ENCODE assay signal across 8 mouse cellular contexts in the genomic region with DNA sequence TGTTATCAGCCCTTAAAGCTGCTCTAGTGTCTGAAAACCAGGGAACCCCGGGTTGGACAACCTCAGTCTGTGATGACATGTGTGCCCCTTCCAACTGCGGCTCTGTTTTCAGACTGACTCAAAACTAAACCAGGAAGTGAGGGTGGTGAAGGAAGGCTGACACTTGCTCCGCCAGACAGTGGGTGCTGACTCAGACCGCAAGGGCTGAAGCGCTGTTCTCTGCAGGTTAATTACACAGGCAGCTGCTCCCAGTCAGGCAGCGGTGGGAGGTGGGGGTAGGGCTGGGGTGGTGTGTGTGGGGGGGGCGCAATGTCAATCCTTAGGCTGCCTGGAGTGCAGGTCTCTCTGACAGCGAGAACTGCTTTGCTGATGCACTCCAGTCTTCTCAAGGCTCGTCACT. TPM values are rescaled to one million over a fixed set of nuclear protein-coding genes. Genes with fewer than 3 reads are reported as not detected.
A peak's percentile ranks its signal among the peaks of the same experiment; 100 is the strongest.
DNase-seq lines count a peak whose midpoint lies in the region; ATAC-seq and TF ChIP-seq lines count a peak whose summit lies in the region.

No protein-coding gene starts in this region.

- no peak overlapping the region for H3K4me3 ChIP-seq in midbrain, embryonic 11.5 days (ENCODE audit: low read depth, low read length)
- H3K4me3 ChIP-seq in midbrain, embryonic 15.5 days: no peak overlapping the region
- no peak overlapping the region for H3K4me3 ChIP-seq in intestine, postnatal 0 days (ENCODE audit: low read depth, low read length)

- ATAC-seq in midbrain, embryonic 11.5 days (ENCODE audit: low FRiP score): peak; percentile 38; the same call in 1 of the 2 replicates
- no peak for ATAC-seq in midbrain, embryonic 15.5 days (replicated peaks)
- ATAC-seq in intestine, postnatal 0 days: 0 out of 2 replicates have a peak, but pooled peaks have one; percentile 31
- peak; percentile 80 for ATAC-seq in neutrophil, adult 5-6 weeks (ENCODE audit: extremely low read depth, insufficient number of reproducible peaks, low FRiP score, poor library complexity, severe bottlenecking)

- H3K27me3 ChIP-seq in midbrain, embryonic 11.5 days (ENCODE audit: control insufficient read depth, insufficient read depth, low read length): no peaks in the 10 kb centered on the region
- no peaks in the 10 kb centered on the region for H3K27me3 ChIP-seq in midbrain, embryonic 15.5 days (replicated peaks)
- no peaks in the 10 kb centered on the region for H3K27me3 ChIP-seq in intestine, postnatal 0 days (replicated peaks; ENCODE audit: control insufficient read depth, insufficient read depth, low read length)

- no peaks in the 10 kb centered on the region for H3K4me1 ChIP-seq in midbrain, embryonic 11.5 days (ENCODE audit: control insufficient read depth, insufficient read depth, low read length)
- H3K4me1 ChIP-seq in midbrain, embryonic 15.5 days: no peaks in the 10 kb centered on the region
- H3K4me1 ChIP-seq in intestine, postnatal 0 days (replicated peaks; ENCODE audit: control insufficient read depth, insufficient read depth, low read length): 0 out of 2 replicates have a peak, but pooled peaks cover 2% of the 10 kb centered on the region

- H3K9me3 ChIP-seq in midbrain, embryonic 11.5 days (ENCODE audit: control insufficient read depth, low read length): no peaks in the 10 kb centered on the region
- no peaks in the 10 kb centered on the region for H3K9me3 ChIP-seq in midbrain, embryonic 15.5 days
- no peaks in the 10 kb centered on the region for H3K9me3 ChIP-seq in intestine, postnatal 0 days (ENCODE audit: control insufficient read depth)

- peak; percentile 17 for DNase-seq in embryo, embryonic 10 days (ENCODE audit: low spot score)
- no peak for DNase-seq in embryo, embryonic 9.5 days (ENCODE audit: extremely low spot score)
- no peak for DNase-seq in midbrain, embryonic 11.5 days (ENCODE audit: low spot score, missing footprints)
- DNase-seq in cerebellum, adult 8-10 months: no peak
- DNase-seq in layer of hippocampus, adult 9-10 months (ENCODE audit: low spot score): no peak

- H3K27ac ChIP-seq in midbrain, embryonic 11.5 days (ENCODE audit: low read depth, low read length): no peak overlapping the region
- no peak overlapping the region for H3K27ac ChIP-seq in midbrain, embryonic 15.5 days
- H3K27ac ChIP-seq in intestine, postnatal 0 days (ENCODE audit: low read depth, low read length): no peak overlapping the region

- no peaks in the 10 kb centered on the region for H3K36me3 ChIP-seq in midbrain, embryonic 11.5 days (ENCODE audit: control insufficient read depth, insufficient read depth, low read length)
- H3K36me3 ChIP-seq in midbrain, embryonic 15.5 days (replicated peaks): no peaks in the 10 kb centered on the region
- H3K36me3 ChIP-seq in intestine, postnatal 0 days (ENCODE audit: control insufficient read depth, insufficient read depth): no peaks in the 10 kb centered on the region

- no peak for TF ChIP-seq CTCF in intestine, postnatal 0 days (IDR thresholded peaks at IDR 0.05; ENCODE audit: low read depth)

- WGBS in midbrain, embryonic 11.5 days: 36% methylated on average over 9 of the region's 9 CpGs
- WGBS in midbrain, embryonic 15.5 days: 33% methylated on average over 9 of the region's 9 CpGs
- 14% methylated on average over 9 of the region's 9 CpGs for WGBS in intestine, postnatal 0 days

- no peak overlapping the region for H3K4me2 ChIP-seq in midbrain, embryonic 11.5 days
- no peak overlapping the region for H3K4me2 ChIP-seq in midbrain, embryonic 15.5 days
- peak overlapping the region; percentile 38; the same call in 1 of the 2 replicates for H3K4me2 ChIP-seq in intestine, postnatal 0 days (replicated peaks; ENCODE audit: low read depth)

- H3K9ac ChIP-seq in midbrain, embryonic 11.5 days (ENCODE audit: low read length): no peak overlapping the region
- H3K9ac ChIP-seq in midbrain, embryonic 15.5 days: no peak overlapping the region
- no peak overlapping the region for H3K9ac ChIP-seq in intestine, postnatal 0 days (ENCODE audit: low read depth, low read length)

RNA-seq across cellular contexts. Expression of a gene that starts 51.6 kb away (rescaled TPM):
- 17.7 and 21.2 TPM in 2 replicates for polyA plus RNA-seq in midbrain, embryonic 11.5 days (2014; fragmentation: Nextera tagmentation; extraction: Ambion mirVana)
- 24.5 and 28.8 TPM in 2 replicates for polyA plus RNA-seq in midbrain, embryonic 15.5 days (2015; fragmentation: Nextera tagmentation; extraction: Ambion mirVana)
- 4.2 and 5.0 TPM in 2 replicates for polyA plus RNA-seq in intestine, postnatal 0 days (2015; fragmentation: Nextera tagmentation; extraction: Ambion mirVana)
- total RNA-seq in neutrophil, adult 5-6 weeks (2017): 12.5 and 16.1 TPM in 2 replicates
